Mouse (Mus musculus) erythroblast, embryonic 14.5 days (primary cell): ENCODE measurements at regions not wholly inside any gene's neighbourhood (a gene's known extent, or its start where the extent isn't known, plus 50 kb on each side); places are given as distances from the start of the nearest gene placed in this dataset.

Experiments used
- GATA1 ChIP-seq: IDR thresholded peaks from 2 replicates; pipeline ENCODE4 v1.6.1; 2012; ENCODE audit warnings: low read length, inconsistent platforms, mixed read lengths
- TAL1 ChIP-seq: IDR thresholded peaks from 3 replicates; pipeline ENCODE4 v1.6.1; 2012; ENCODE audit warnings: low read length, inconsistent platforms, mixed read lengths

DNA sequence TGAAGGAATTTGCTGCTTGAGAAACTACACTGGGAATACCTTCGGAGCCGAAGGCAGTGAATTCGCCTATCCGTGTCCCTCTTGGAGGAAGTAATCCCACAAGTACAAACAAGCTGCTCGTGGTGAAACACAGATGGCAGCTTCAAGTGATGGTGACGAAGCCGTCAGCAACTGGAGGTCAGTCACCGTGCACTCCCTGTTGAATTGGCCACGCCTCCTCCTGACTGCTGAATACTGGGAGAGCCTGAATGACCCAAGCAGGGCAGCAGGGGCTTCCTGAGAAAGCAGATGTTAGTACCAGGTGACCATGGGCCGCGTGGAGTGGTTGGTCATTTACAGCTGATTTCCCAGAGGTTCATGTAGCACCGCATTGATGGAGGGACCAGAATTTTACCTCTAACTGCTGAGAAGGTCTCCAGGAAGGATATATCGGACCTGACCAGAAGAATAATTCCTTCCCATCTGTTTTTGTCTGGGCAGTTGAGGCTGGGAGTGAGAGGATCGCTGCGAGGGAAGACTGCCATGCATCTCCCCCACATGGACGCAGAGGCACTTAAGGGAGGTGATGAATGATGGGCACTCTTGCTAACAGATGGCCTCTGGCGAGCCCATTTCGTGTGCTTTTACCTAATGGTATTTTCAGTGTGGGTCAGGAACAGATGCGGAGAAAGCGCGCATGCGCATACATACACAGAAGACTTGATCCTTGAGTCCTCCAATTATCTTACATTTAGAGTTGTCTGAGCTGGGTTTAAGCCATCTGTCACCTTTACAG is 314.6 kb upstream of the Zfp637 start:
- TF ChIP-seq GATA1 (no peak), TAL1 (no peak)
